Mouse (Mus musculus): ENCODE measurements at regions not wholly inside any gene's neighbourhood (a gene's known extent, or its start where the extent isn't known, plus 50 kb on each side); places are given as distances from the start of the nearest gene placed in this dataset.

- TF ChIP-seq EP300 (IDR thresholded peaks at IDR 0.05; ENCODE audit: low read depth): no peak
- no peak for TF ChIP-seq CTCF (IDR thresholded peaks at IDR 0.05; ENCODE audit: low read depth)
Observed at GRCm38 (mm10) chr5:119315149-119315548, 355.3 kb upstream of the Tbx3 start.
